Mouse (Mus musculus) retina, adult 2 months (tissue): ENCODE results near the gene Olfr1311.
"Not testable (repeated sequence)": the region's sequence is repeated elsewhere in the genome, so short reads cannot be mapped to it uniquely, and the experiment has no call there.

ENCODE experiments used
- DNase-seq: peaks from one replicate; pipeline ENCODE4 v3.0.0-alpha.2; 2012; ENCODE audit warnings: low read depth, low spot score

Olfr1311 gene

GRCm38 (mm10) chr2:112024312-112024711 lies at the start of gene Olfr1311:
TSS of gene Olfr1311 (minus strand) at chr2:112024412.
- no peak for DNase-seq

GRCm38 (mm10) chr2:112050138-112050537 lies 25.9 kb upstream of the Olfr1311 start, which contains the start of gene Olfr1312:
TSS of gene Olfr1312 (minus strand) at chr2:112050238.
- DNase-seq, result no peak

- DNase-seq, result not testable (repeated sequence)
Observed at GRCm38 (mm10) chr2:112026971-112027370, 2.8 kb upstream of the Olfr1311 start.

- no peak for DNase-seq
Observed at GRCm38 (mm10) chr2:112014900-112015299, 9.3 kb downstream of the Olfr1311 start.

- no peak for DNase-seq
Observed at GRCm38 (mm10) chr2:112012608-112013007, 11.6 kb downstream of the Olfr1311 start, which contains the start of gene Olfr1310. TSS of gene Olfr1310 (minus strand) at chr2:112012708.

GRCm38 (mm10) chr2:111990181-111990580 lies 34.0 kb downstream of the Olfr1311 start, which contains the start of gene Olfr1309:
TSS of gene Olfr1309 (minus strand) at chr2:111990281.
- DNase-seq, result no peak
